Mouse (Mus musculus): ENCODE data around the gene Ccpg1os. TPM values are rescaled to one million over a fixed set of nuclear protein-coding genes. Genes with fewer than 3 reads are reported as not detected.

Gene Ccpg1os
- 0.09 and 1.1 TPM in 2 replicates for polyA plus RNA-seq (2012; ENCODE audit: low replicate concordance)

DNA sequence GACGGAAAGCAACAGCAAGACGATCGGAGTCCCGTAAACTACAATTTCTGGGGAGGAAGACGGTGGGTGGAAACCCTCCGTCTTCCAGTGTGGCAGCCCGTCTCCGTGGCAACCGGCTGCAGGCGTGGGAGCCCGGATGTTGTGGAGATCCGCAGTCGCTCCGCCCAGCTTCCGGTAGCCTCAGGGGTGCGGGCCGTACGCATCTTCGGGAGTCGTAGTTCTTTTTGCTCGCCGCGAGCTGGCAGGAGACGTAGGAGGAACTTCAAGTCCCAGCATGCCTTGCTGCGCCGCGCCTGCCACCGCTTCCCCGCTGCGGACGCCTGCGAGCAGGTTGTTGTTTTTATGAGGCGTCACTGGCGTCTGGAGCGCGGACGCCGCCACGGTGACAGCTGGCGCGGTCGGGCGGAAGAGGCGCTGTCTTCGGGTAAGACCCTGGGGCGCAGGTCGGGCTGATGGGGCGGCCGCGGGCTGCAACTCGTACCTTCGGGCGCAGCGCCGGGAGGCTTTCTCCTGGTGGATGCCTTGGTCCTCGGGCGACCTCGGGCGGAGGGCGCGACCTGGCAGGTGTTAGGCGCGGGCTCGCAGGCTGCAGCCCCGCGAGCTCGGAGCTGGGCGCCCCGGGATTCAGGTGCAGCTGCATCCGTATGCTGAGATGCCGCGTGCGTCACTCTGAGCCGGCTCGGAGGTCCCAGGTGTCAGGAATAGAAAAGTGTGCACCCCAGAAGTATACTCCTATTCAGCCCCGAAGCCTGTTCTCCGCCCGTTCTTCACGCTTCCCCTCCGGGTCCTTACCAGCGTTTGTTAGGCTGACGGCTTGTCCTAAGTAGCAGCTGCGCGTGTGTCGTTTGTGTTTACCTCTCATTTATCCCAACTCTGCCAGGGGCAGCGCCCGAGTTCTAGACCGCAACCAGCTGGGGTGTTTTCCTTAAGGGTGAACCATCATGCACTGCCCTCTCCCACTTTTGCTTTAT lies at the start of gene Ccpg1os, which contains the start of gene Ccpg1:
Gene Ccpg1os, minus strand, starts transcription at position 133 of the 971 bp plus-strand sequence.
Gene Ccpg1, plus strand, starts transcription at position 180 of the 971 bp plus-strand sequence.

DNA sequence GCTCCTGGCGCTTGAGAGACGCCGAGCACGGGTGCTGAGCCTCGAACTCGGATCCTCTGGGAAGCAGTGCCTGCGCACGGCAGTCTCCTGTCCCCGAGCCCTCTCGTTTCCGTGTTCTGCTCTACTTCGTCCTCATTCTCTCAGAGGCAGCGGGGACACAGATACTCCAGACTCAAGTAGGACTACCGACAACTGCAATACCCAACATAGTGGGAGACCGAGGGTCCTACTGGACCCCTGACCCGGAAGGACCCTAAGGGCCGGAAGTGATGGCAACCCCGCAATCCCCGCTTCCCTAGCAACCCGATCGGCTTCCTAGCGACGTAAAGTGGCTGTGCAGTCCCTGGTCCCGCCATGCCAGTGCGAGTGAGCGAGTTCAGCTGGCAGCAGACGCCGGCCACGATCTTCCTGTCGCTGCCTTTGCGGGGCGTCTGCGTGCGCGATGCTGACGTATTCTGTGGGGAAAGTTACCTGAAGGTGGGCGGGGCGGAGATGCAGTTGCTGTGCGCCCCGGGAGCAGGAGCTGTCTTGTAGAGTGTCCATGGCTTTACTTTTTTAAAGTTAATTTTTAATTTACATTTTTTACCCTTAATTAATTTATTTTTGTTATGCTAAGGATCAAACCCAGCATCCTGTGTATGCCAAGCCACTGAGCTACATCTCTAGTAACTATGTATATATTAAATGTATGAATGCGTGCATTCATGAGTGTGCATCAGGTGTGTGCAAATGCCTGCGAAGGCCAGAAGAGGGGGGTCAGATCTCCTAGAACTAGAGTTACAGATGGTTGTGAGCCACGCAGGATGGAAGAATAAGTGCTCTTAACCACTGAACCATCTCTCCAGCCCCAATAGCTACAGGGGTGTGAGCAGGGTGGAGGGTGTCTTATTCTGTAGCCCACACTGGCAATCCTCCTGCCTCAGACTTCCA lies 26.4 kb downstream of the Ccpg1os start, which contains the start of the genes Dyx1c1 and Gm44503:
Gene Dyx1c1, plus strand, starts transcription at position 265 of the 930 bp plus-strand sequence.
Gene Gm44503, plus strand, starts transcription at position 332 of the 930 bp plus-strand sequence.

Other genes with a start within 250 kb of the Ccpg1os start
- gene Prtg, start 178.5 kb downstream of the Ccpg1os start, polyA plus RNA-seq (2012; ENCODE audit: low replicate concordance), result not detected in 2 replicates
- gene Pygo1, start 59.7 kb downstream of the Ccpg1os start, polyA plus RNA-seq (2012; ENCODE audit: low replicate concordance), result not detected in 2 replicates
- gene Dyx1c1, start 26.6 kb downstream of the Ccpg1os start, polyA plus RNA-seq (2012; ENCODE audit: low replicate concordance), result 0.11 TPM in 1 of 2 replicates, not detected in the other
- 0.03 TPM in 1 of 2 replicates, not detected in the other for gene Gm44503, start 26.5 kb downstream of the Ccpg1os start, polyA plus RNA-seq (2012; ENCODE audit: low replicate concordance)
- gene Ccpg1, start within 50 bp of the Ccpg1os start, polyA plus RNA-seq (2012; ENCODE audit: low replicate concordance), result 8.2 and 20.1 TPM in 2 replicates
- gene Pigb, start 55.0 kb upstream of the Ccpg1os start, polyA plus RNA-seq (2012; ENCODE audit: low replicate concordance), result 2.3 and 2.8 TPM in 2 replicates
- 15.6 and 17.5 TPM in 2 replicates for gene Rab27a, start 59.5 kb upstream of the Ccpg1os start, polyA plus RNA-seq (2012; ENCODE audit: low replicate concordance)
- 0.46 and 1.8 TPM in 2 replicates for gene Khdc3, start 116.5 kb upstream of the Ccpg1os start, polyA plus RNA-seq (2012; ENCODE audit: low replicate concordance)
- gene Gm20509, start 117.1 kb upstream of the Ccpg1os start, polyA plus RNA-seq (2012; ENCODE audit: low replicate concordance), result not detected in 2 replicates
- 3.3 and 21.2 TPM in 2 replicates for gene Rsl24d1, start 128.0 kb upstream of the Ccpg1os start, polyA plus RNA-seq (2012; ENCODE audit: low replicate concordance)